Comparison of ENCODE assay signal across 14 mouse cellular contexts in the genomic region with DNA sequence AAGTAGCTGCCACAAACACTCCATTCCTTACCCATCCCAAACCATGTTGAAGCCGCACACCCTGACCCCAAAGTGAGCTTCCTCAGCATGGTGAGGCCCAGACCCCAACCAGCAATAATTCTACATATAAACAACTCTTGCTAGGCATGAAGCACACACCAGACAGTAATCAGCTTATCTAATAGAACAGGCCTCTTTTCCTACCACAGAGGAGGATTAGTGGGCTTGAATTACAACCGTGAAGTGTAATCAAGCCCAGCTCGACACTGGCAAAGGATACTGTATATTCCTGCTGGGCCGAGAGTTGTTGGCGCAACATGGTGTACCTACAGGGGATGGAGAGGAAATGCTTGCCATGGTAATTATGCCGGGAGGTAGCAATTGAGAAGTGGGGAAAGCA.
A peak's percentile ranks its signal among the peaks of the same experiment; 100 is the strongest.
DNase-seq lines count a peak whose midpoint lies in the region; ATAC-seq and TF ChIP-seq lines count a peak whose summit lies in the region.
"Had no signal": no experiment of that assay in that cellular context is flagged by ENCODE, and none has a peak within 500 bp of the region (broad histone marks: within the 10 kb centered on the region; RNA-seq: fewer than 3 reads in every experiment).

No protein-coding gene starts in this region.

- no peaks in the 10 kb centered on the region for H3K27me3 ChIP-seq in MEL (ENCODE audit: control insufficient read depth in 1 of 2, insufficient read depth in 2 of 2, low read length in 2 of 2)

- no peak for TF ChIP-seq POLR2A in MEL (IDR thresholded peaks at IDR 0.05; ENCODE audit: control insufficient read depth in 1 of 2, insufficient read depth in 1 of 2, low read depth in 1 of 2, low read length in 2 of 2, poor library complexity in 1 of 2)

- H3K9ac ChIP-seq in MEL (ENCODE audit: control insufficient read depth, low read depth, low read length, poor library complexity, severe bottlenecking) = no peak overlapping the region

- DNase-seq in left cerebral cortex, postnatal 4 days = peak; percentile 52
- DNase-seq in left cerebral cortex, postnatal 36 days (ENCODE audit: low spot score in 2 of 2) = no peak
- peak; percentile 19 for DNase-seq in MEL (ENCODE audit: low read depth, low spot score)
- no peak for DNase-seq in layer of hippocampus, postnatal 25 days (ENCODE audit: extremely low spot score in 1 of 2, low spot score in 1 of 2)
- DNase-seq in gastrocnemius, postnatal 14 days = no peak
- DNase-seq: adrenal gland, postnatal 25 days; cerebellum, adult 11 months; heart, adult 11 months; heart, postnatal 14 days; kidney, adult 2 months; layer of hippocampus, adult 9-11 months; lung, postnatal 4 days had no signal

- intact Hi-C loops in left cerebral cortex, postnatal 4 days (cut with DNase I) = no loop called here
- intact Hi-C loops in left cerebral cortex, postnatal 36 days (cut with DNase I) = no loop called here
- intact Hi-C loops in gastrocnemius, postnatal 14 days (cut with DNase I; ENCODE audit: low total_unique reads) = no loop called here

- no peak overlapping the region for H3K27ac ChIP-seq in MEL (ENCODE audit: control insufficient read depth, low read depth, low read length)

- H3K79me2 ChIP-seq in MEL (ENCODE audit: control insufficient read depth, insufficient read depth, low read length, poor library complexity) = no peaks in the 10 kb centered on the region

- no peak for TF ChIP-seq RAD21 in MEL (IDR thresholded peaks at IDR 0.05; ENCODE audit: low read depth, low read length)

- no peak for TF ChIP-seq CTCF in MEL (IDR thresholded peaks at IDR 0.05 in 2 of 3, conservative IDR thresholded peaks at IDR 0.05 in 1 of 3; ENCODE audit: control insufficient read depth in 1 of 3, insufficient read depth in 1 of 3, low read depth in 2 of 3, low read length in 3 of 3, poor library complexity in 1 of 3, severe bottlenecking in 1 of 3)

- H3K4me1 ChIP-seq in MEL (ENCODE audit: control insufficient read depth in 1 of 2, insufficient read depth in 2 of 2, low read length in 2 of 2) = peaks cover 0 to 3% of the 10 kb centered on the region in 2 experiments; a peak in 1 of 4 replicates

- no peaks in the 10 kb centered on the region for H3K9me3 ChIP-seq in MEL (replicated peaks; ENCODE audit: insufficient read depth, low read length)

- H3K36me3 ChIP-seq in MEL (ENCODE audit: control insufficient read depth in 1 of 2, insufficient read depth in 2 of 2, low read length in 2 of 2) = no peaks in the 10 kb centered on the region

- H3K4me3 ChIP-seq in MEL (ENCODE audit: control insufficient read depth in 1 of 2, insufficient read depth in 1 of 2, low read depth in 2 of 2, low read length in 2 of 2) = no peak overlapping the region

- peak; percentile 68 for ATAC-seq in common myeloid progenitor, adult 5-6 weeks (replicated peaks; ENCODE audit: low read depth, poor library complexity, severe bottlenecking)
- peak; percentile 49 for ATAC-seq in megakaryocyte progenitor cell, adult 5-6 weeks (replicated peaks; ENCODE audit: poor library complexity)

- no peak for TF ChIP-seq EP300 in MEL (IDR thresholded peaks at IDR 0.05; ENCODE audit: low read depth in 1 of 2, low read length in 2 of 2)

TF ChIP-seq in MEL, 35 proteins besides CTCF, POLR2A, EP300 and RAD21:
- TF ChIP-seq UBTF (IDR thresholded peaks at IDR 0.05; ENCODE audit: borderline replicate concordance, insufficient read depth, low read depth, low read length) (no peak), E2F4 (IDR thresholded peaks at IDR 0.05; ENCODE audit: borderline replicate concordance, low read depth, low read length) (no peak), MEF2A (IDR thresholded peaks at IDR 0.05; ENCODE audit: extremely low read depth, insufficient replicate concordance, low read depth, low read length, poor library complexity, severe bottlenecking) (no peak), TCF12 (IDR thresholded peaks at IDR 0.05; ENCODE audit: low read depth, low read length) (0 out of 2 replicates have a peak, but pooled peaks have one; percentile 22), RCOR1 (IDR thresholded peaks at IDR 0.05; ENCODE audit: low read depth, low read length) (no peak), TAL1 (IDR thresholded peaks at IDR 0.05; ENCODE audit: low read length) (peak; percentile 54)

Comparison
In these comparisons a context has a peak if more than half of its experiments do, and no peak if none do; other contexts are left out.
1. DNase-seq: peak in left cerebral cortex, postnatal 4 days (single experiment) and MEL (single experiment); none in left cerebral cortex, postnatal 36 days (0 of 2), layer of hippocampus, postnatal 25 days (0 of 2) and gastrocnemius, postnatal 14 days (single experiment).